Mouse (Mus musculus) heart, postnatal 0 days (tissue): ENCODE measurements around the gene Rtn4rl2. TPM values are rescaled to one million over a fixed set of nuclear protein-coding genes. Genes with fewer than 3 reads are reported as not detected.
A peak's percentile ranks its signal among the peaks of the same experiment; 100 is the strongest.

Experiments
- ATAC-seq: fragments of 200-750 bp; cut with Nextera tagmentation; 2 replicates; pipeline ENCODE4 v1.8.0; 2017; ENCODE audit warnings: low read depth, moderate number of reproducible peaks, moderate library complexity; ENCODE audit not compliant: insufficient read depth
- DNase-seq: peaks from one replicate; pipeline ENCODE4 v3.0.0-alpha.2; 2016; ENCODE audit warnings: low spot score
- H3K27ac ChIP-seq: fragments of 300-500 bp; sonication (generic); 2 replicates; pipeline ENCODE4 v1.5.1; 2014; ENCODE audit warnings: low read depth, mild to moderate bottlenecking
- H3K27me3 ChIP-seq: fragments of 300-500 bp; sonication (generic); 2 replicates; pipeline ENCODE4 v1.6.1; 2014; ENCODE audit warnings: low read length, mixed read lengths; ENCODE audit not compliant: control insufficient read depth, insufficient read depth
- H3K36me3 ChIP-seq: fragments of 300-500 bp; sonication (generic); replicated peaks from 2 replicates; pipeline ENCODE4 v1.6.1; 2014; ENCODE audit warnings: low read length, mixed read lengths; ENCODE audit not compliant: control insufficient read depth, insufficient read depth
- H3K4me1 ChIP-seq: fragments of 300-500 bp; sonication (generic); 2 replicates; pipeline ENCODE4 v1.6.1; 2014; ENCODE audit warnings: antibody characterized with exemption; ENCODE audit not compliant: control insufficient read depth, insufficient read depth
- H3K4me2 ChIP-seq: fragments of 300-500 bp; sonication (generic); 2 replicates; pipeline ENCODE4 v1.6.1; 2014; ENCODE audit warnings: low read depth, mild to moderate bottlenecking, low read length, moderate library complexity
- H3K4me3 ChIP-seq: fragments of 300-500 bp; sonication (generic); 2 replicates; pipeline ENCODE4 v1.5.1; 2014; ENCODE audit warnings: low read depth, low read length
- H3K9ac ChIP-seq: fragments of 300-500 bp; sonication (generic); replicated peaks from 2 replicates; pipeline ENCODE4 v1.6.1; 2014; ENCODE audit warnings: low read depth, low read length, mixed read lengths
- H3K9me3 ChIP-seq: fragments of 300-500 bp; sonication (generic); replicated peaks from 2 replicates; pipeline ENCODE4 v1.6.1; 2016; ENCODE audit warnings: low read length; ENCODE audit not compliant: control insufficient read depth
- CTCF ChIP-seq: IDR thresholded peaks from 2 replicates; pipeline ENCODE4 v1.5.1; 2016; ENCODE audit warnings: antibody characterized with exemption, control low read depth, low read depth
- EP300 ChIP-seq: IDR thresholded peaks from 2 replicates; pipeline ENCODE4 v1.6.1; 2016; ENCODE audit warnings: antibody characterized with exemption, low read depth
- WGBS: fragments of 180-500 bp; shearing (Covaris S2); extraction: QIAGEN DNeasy Blood & Tissue Kit; methylation state at CpG from one replicate; pipeline ENCODE4 v1.1.7; 2014; 5-methylcytosine and 5-hydroxymethylcytosine counted together
- polyA plus RNA-seq: library from polyadenylated mRNA; unstranded; fragments of >200 nt; fragmentation: Nextera tagmentation; extraction: Ambion mirVana; gene quantifications from 2 replicates; pipeline ENCODE4 v1.2.1, GENCODE M21; 2015
- total RNA-seq: library from RNA; depleted of rRNA; stranded (reverse); fragments of >200 nt; gene quantifications from 2 replicates; pipeline ENCODE4 v1.2.3, GENCODE M21; 2014; ENCODE audit warnings: low replicate concordance

Gene Rtn4rl2
- total and polyA plus RNA-seq, 2 experiments from 2014 or later: 1.1 to 9.2 TPM

GRCm38 (mm10) chr2:84838593-84838949 lies 47.9 kb downstream of the Rtn4rl2 start, which contains the start of gene Slc43a1:
Slc43a1 (plus strand) TSS chr2:84838850.
- 41% methylated on average over 10 of the region's 10 CpGs for WGBS
- Histone ChIP-seq H3K9me3 (no peaks in the 10 kb centered on the region), H3K27ac (peak within 1 kb of the TSS; percentile 23), H3K36me3 (no peaks in the 10 kb centered on the region), H3K4me2 (peak within 1 kb of the TSS; percentile 85), H3K9ac (peak within 1 kb of the TSS; percentile 60), H3K4me1 (peaks cover 15% of the 10 kb centered on the region; the same call in 1 of the 2 replicates), H3K27me3 (peaks cover 13% of the 10 kb centered on the region), H3K4me3 (peak within 1 kb of the TSS; percentile 56)
- TF ChIP-seq EP300 (no peak), CTCF (no peak)
- no peak for ATAC-seq
- no peak for DNase-seq

GRCm38 (mm10) chr2:84837817-84838592 lies 48.5 kb downstream of the Rtn4rl2 start:
- H3K36me3 ChIP-seq: no peaks in the 10 kb centered on the region
- no peak overlapping the region for H3K27ac ChIP-seq
- no peaks in the 10 kb centered on the region for H3K9me3 ChIP-seq
- TF ChIP-seq CTCF: no peak
- TF ChIP-seq EP300: no peak
- ATAC-seq (no peak), DNase-seq (no peak)
- WGBS: 47% methylated on average over 9 of the region's 9 CpGs
- H3K4me2 ChIP-seq: no peak overlapping the region
- no peak overlapping the region for H3K4me3 ChIP-seq
- peaks cover 13% of the 10 kb centered on the region for H3K27me3 ChIP-seq
- H3K4me1 ChIP-seq: peaks cover 15% of the 10 kb centered on the region; the same call in 1 of the 2 replicates
- H3K9ac ChIP-seq: no peak overlapping the region

GRCm38 (mm10) chr2:84837107-84837506 lies 49.4 kb downstream of the Rtn4rl2 start:
- peaks cover 13% of the 10 kb centered on the region for H3K27me3 ChIP-seq
- peaks cover 15% of the 10 kb centered on the region; the same call in 1 of the 2 replicates for H3K4me1 ChIP-seq
- no peak overlapping the region for H3K4me2 ChIP-seq
- no peaks in the 10 kb centered on the region for H3K9me3 ChIP-seq
- DNase-seq: no peak
- H3K9ac ChIP-seq: no peak overlapping the region
- 63% methylated on average over 8 of the region's 8 CpGs for WGBS
- no peak for ATAC-seq
- no peak overlapping the region for H3K4me3 ChIP-seq
- no peak overlapping the region for H3K27ac ChIP-seq
- H3K36me3 ChIP-seq: no peaks in the 10 kb centered on the region
- no peak for TF ChIP-seq CTCF
- no peak for TF ChIP-seq EP300

- Histone ChIP-seq H3K9me3 (no peaks in the 10 kb centered on the region), H3K27ac (peak overlapping the region; percentile 39), H3K4me1 (peaks cover 11% of the 10 kb centered on the region), H3K4me2 (no peak overlapping the region), H3K36me3 (peaks cover 11% of the 10 kb centered on the region; the same call in 1 of the 2 replicates), H3K9ac (no peak overlapping the region), H3K27me3 (no peaks in the 10 kb centered on the region), H3K4me3 (no peak overlapping the region)
- 25% methylated on average over 10 of the region's 10 CpGs for WGBS
- TF ChIP-seq CTCF: peak; percentile 90
- TF ChIP-seq EP300: no peak
- DNase-seq (peak; percentile 86), ATAC-seq (peak; percentile 73)
These were observed 54.7 kb downstream of the Rtn4rl2 start for GRCm38 (mm10) chr2:84831666-84832391.

- TF ChIP-seq EP300 (no peak), CTCF (no peak)
- peak overlapping the region; percentile 69 for H3K9ac ChIP-seq
- H3K27me3 ChIP-seq: no peaks in the 10 kb centered on the region
- peaks cover 11% of the 10 kb centered on the region; the same call in 1 of the 2 replicates for H3K36me3 ChIP-seq
- H3K4me2 ChIP-seq: peak overlapping the region; percentile 92
- H3K4me1 ChIP-seq: peaks cover 11% of the 10 kb centered on the region
- H3K27ac ChIP-seq: peak overlapping the region; percentile 87
- under 1% methylated on average over 29 of the region's 29 CpGs for WGBS
- peak overlapping the region; percentile 68 for H3K4me3 ChIP-seq
- peak; percentile 40 for ATAC-seq
- DNase-seq: peak; percentile 47
- H3K9me3 ChIP-seq: no peaks in the 10 kb centered on the region
These were observed 59.1 kb downstream of the Rtn4rl2 start for GRCm38 (mm10) chr2:84827283-84827920.
